Mouse (Mus musculus): ENCODE measurements around the gene Ece2. TPM values are rescaled to one million over a fixed set of nuclear protein-coding genes. Genes with fewer than 3 reads are reported as not detected.

The Ece2 gene
- 0.23 TPM for polyA plus RNA-seq (2014; fragmentation: Illumina TruSeq; extraction: RNeasy Lipid Tissue Mini Kit (QIAGEN cat#74804); ENCODE audit: insufficient read depth, low read depth, low replicate concordance)

DNA sequence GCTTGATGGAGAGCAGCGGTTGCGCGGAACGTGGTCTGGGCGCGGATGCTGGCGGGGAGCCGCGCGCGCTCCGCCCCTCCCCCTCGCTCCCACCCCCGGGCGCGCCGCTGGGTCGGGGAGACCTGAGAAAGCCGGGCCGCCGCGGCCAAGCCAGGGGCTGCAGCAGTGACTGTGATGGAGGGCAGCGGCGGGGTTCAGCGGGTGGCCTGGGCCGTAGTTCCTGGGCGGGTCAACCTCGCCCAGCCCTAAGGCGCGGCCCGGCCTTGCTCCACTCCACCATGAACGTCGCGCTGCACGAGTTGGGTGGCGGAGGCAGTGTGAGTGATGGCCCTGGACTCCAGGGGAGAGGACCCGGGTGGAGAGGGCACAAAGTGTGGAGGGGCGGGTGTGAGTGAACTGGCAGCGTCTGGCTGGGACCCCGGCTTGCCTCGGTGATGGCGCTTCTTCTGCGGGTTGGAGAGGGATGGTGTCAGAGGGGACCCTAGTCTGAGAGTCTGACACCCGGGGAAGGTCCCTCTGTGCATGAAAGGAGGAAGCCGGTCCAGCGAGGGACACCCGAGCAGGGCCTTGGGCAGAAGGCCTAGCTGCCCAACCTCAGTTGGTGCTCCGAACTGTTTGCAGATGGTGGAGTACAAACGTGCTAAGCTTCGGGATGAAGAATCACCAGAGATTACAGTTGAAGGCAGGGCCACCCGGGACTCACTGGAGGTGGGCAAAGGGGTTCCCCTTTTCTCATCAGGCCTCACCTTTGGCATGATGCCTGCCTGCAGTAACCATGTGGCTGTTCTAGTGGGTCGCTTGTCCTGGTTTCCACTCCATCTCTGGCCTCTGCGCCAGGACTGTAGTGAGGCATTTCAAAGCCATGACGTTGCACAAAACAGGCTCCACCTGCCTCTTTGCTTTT is at the start of gene Ece2:
Gene Ece2 (plus strand): TSS at position 98 of the 904 bp plus-strand sequence.

GRCm38 (mm10) chr16:20589366-20589938 is 40.2 kb upstream of the Ece2 start, which contains the start of gene Vwa5b2:
TSS of gene Vwa5b2 (plus strand) at chr16:20589471.

DNA sequence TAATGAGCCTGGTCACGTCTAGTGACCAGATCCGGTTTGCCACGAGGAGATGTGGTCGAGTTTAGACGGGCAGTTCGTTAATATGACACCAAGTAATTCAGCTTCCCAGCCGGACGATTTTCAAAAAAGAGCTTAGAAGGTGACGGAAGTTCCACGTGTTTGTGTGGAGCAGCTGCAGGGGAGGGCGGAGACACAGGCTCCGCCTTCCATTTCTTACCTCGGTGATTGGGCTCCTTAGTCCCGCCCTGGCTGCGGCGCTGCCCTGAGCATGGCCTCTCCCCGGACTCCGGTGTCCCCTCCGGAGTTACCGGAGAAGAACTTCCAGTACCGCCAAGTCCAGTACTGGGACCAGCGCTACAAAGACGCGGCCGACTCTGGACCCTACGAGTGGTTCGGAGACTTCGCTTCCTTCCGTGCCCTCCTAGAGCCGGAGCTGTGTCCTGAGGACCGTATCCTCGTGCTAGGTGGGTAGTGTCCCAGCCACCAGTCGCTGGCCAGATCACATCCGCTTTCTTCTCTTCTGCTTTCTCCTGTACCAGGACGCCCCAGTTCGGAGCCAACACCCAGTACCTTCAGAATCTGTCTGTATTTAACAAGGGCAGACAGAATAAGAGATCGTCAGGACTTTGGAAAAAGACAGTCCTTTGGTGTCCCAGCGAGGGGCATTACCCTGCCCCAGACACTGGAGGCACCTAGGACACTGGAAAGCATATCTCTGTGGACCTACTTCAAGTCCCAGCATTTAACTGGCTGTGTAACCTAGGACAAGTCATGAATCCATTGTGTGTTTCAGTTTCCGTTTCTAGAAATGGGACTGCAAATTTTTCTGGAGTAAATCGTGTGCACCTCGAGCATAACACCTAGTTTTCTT is 18.0 kb upstream of the Ece2 start, which contains the start of the genes Eef1akmt4, Gm49333 and Alg3:
Gene Eef1akmt4 (plus strand): TSS at position 237 of the 871 bp plus-strand sequence.
Gene Gm49333 (plus strand): TSS at position 254 of the 871 bp plus-strand sequence.
Gene Alg3 (minus strand): TSS at position 379 of the 871 bp plus-strand sequence.

GRCm38 (mm10) chr16:20621191-20621990 is 8.2 kb upstream of the Ece2 start, which contains the start of gene Camk2n2:
TSS of gene Camk2n2 (minus strand) at chr16:20621287.

DNA sequence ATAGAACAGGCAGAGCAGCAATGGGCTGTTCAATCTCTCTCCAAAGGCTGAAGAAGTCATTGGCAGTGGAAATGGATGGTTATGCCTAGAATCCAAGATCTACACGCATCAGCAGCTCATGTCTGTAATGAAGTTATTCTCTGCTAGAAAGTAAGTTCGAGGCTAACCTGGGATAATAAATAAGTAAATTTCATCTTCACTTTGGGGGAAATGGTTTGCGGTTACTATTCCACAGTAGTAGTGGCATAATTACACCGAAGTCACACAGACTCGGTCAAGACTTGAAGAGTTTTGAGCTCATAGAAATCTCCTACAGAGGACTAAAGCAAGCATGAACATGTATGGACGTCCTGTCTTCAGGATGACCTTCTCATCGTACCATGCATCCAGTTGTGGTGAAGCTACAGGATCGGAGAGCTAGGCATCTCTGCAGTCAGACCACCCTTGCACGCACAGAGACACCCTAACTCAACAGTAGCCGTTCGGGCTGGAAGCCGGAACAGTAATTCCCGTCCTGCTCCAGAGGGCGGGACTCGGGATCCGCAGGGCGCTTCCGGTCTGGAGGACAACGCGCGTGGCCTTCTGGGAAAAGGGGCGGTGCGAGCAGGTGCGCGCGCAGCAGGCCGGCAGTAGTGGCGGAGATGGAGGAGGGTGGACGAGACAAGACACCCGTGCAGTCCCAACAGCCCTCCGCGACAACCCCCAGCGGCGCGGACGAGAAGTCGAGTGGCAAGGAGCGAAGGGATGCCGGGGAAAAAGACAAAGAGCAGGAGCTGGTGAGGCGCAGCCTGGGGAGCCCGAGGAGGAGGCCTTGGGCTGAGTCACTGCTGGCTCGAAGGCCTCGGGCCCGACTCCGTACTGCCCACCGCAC is 21.7 kb downstream of the Ece2 start, which contains the start of gene Psmd2:
Gene Psmd2 (plus strand): TSS at position 577 of the 871 bp plus-strand sequence.

GRCm38 (mm10) chr16:20668013-20668412 is 38.4 kb downstream of the Ece2 start, which contains the start of gene Eif4g1:
TSS of gene Eif4g1 (plus strand) at chr16:20668313.

GRCm38 (mm10) chr16:20693111-20693701 is 63.6 kb downstream of the Ece2 start, which contains the start of gene Fam131a:
TSS of gene Fam131a (plus strand) at chr16:20693241.

Other genes with a start within 250 kb of the Ece2 start
- 26.6 TPM for gene Abcc5, start 203.4 kb upstream of the Ece2 start, polyA plus RNA-seq (2014; fragmentation: Illumina TruSeq; extraction: RNeasy Lipid Tissue Mini Kit (QIAGEN cat#74804); ENCODE audit: insufficient read depth, low read depth, low replicate concordance)
- gene Eif2b5, start 131.0 kb upstream of the Ece2 start, polyA plus RNA-seq (2014; fragmentation: Illumina TruSeq; extraction: RNeasy Lipid Tissue Mini Kit (QIAGEN cat#74804); ENCODE audit: insufficient read depth, low read depth, low replicate concordance) = 43.4 TPM
- 7.2 TPM for gene Dvl3, start 112.8 kb upstream of the Ece2 start, polyA plus RNA-seq (2014; fragmentation: Illumina TruSeq; extraction: RNeasy Lipid Tissue Mini Kit (QIAGEN cat#74804); ENCODE audit: insufficient read depth, low read depth, low replicate concordance)
- 172 TPM for gene Ap2m1, start 94.3 kb upstream of the Ece2 start, polyA plus RNA-seq (2014; fragmentation: Illumina TruSeq; extraction: RNeasy Lipid Tissue Mini Kit (QIAGEN cat#74804); ENCODE audit: insufficient read depth, low read depth, low replicate concordance)
- gene Abcf3, start 81.3 kb upstream of the Ece2 start, polyA plus RNA-seq (2014; fragmentation: Illumina TruSeq; extraction: RNeasy Lipid Tissue Mini Kit (QIAGEN cat#74804); ENCODE audit: insufficient read depth, low read depth, low replicate concordance) = 29.9 TPM
- gene Vwa5b2, start 40.4 kb upstream of the Ece2 start, polyA plus RNA-seq (2014; fragmentation: Illumina TruSeq; extraction: RNeasy Lipid Tissue Mini Kit (QIAGEN cat#74804); ENCODE audit: insufficient read depth, low read depth, low replicate concordance) = not detected
- gene Eef1akmt4, start 18.2 kb upstream of the Ece2 start, polyA plus RNA-seq (2014; fragmentation: Illumina TruSeq; extraction: RNeasy Lipid Tissue Mini Kit (QIAGEN cat#74804); ENCODE audit: insufficient read depth, low read depth, low replicate concordance) = 7.8 TPM
- not detected for gene Gm49333, start 18.2 kb upstream of the Ece2 start, polyA plus RNA-seq (2014; fragmentation: Illumina TruSeq; extraction: RNeasy Lipid Tissue Mini Kit (QIAGEN cat#74804); ENCODE audit: insufficient read depth, low read depth, low replicate concordance)
- 9.9 TPM for gene Alg3, start 18.1 kb upstream of the Ece2 start, polyA plus RNA-seq (2014; fragmentation: Illumina TruSeq; extraction: RNeasy Lipid Tissue Mini Kit (QIAGEN cat#74804); ENCODE audit: insufficient read depth, low read depth, low replicate concordance)
- gene Camk2n2, start 8.5 kb upstream of the Ece2 start, polyA plus RNA-seq (2014; fragmentation: Illumina TruSeq; extraction: RNeasy Lipid Tissue Mini Kit (QIAGEN cat#74804); ENCODE audit: insufficient read depth, low read depth, low replicate concordance) = 2.6 TPM
- gene Psmd2, start 21.8 kb downstream of the Ece2 start, polyA plus RNA-seq (2014; fragmentation: Illumina TruSeq; extraction: RNeasy Lipid Tissue Mini Kit (QIAGEN cat#74804); ENCODE audit: insufficient read depth, low read depth, low replicate concordance) = 87.1 TPM
- gene Eif4g1, start 38.5 kb downstream of the Ece2 start, polyA plus RNA-seq (2014; fragmentation: Illumina TruSeq; extraction: RNeasy Lipid Tissue Mini Kit (QIAGEN cat#74804); ENCODE audit: insufficient read depth, low read depth, low replicate concordance) = 71.2 TPM
- gene Fam131a, start 63.4 kb downstream of the Ece2 start, polyA plus RNA-seq (2014; fragmentation: Illumina TruSeq; extraction: RNeasy Lipid Tissue Mini Kit (QIAGEN cat#74804); ENCODE audit: insufficient read depth, low read depth, low replicate concordance) = 12.6 TPM
- gene Polr2h, start 87.8 kb downstream of the Ece2 start, polyA plus RNA-seq (2014; fragmentation: Illumina TruSeq; extraction: RNeasy Lipid Tissue Mini Kit (QIAGEN cat#74804); ENCODE audit: insufficient read depth, low read depth, low replicate concordance) = 25.3 TPM
- gene Clcn2, start 87.9 kb downstream of the Ece2 start, polyA plus RNA-seq (2014; fragmentation: Illumina TruSeq; extraction: RNeasy Lipid Tissue Mini Kit (QIAGEN cat#74804); ENCODE audit: insufficient read depth, low read depth, low replicate concordance) = 2.4 TPM
- 1.4 TPM for gene Chrd, start 103.3 kb downstream of the Ece2 start, polyA plus RNA-seq (2014; fragmentation: Illumina TruSeq; extraction: RNeasy Lipid Tissue Mini Kit (QIAGEN cat#74804); ENCODE audit: insufficient read depth, low read depth, low replicate concordance)
- gene Thpo, start 104.7 kb downstream of the Ece2 start, polyA plus RNA-seq (2014; fragmentation: Illumina TruSeq; extraction: RNeasy Lipid Tissue Mini Kit (QIAGEN cat#74804); ENCODE audit: insufficient read depth, low read depth, low replicate concordance) = 0.50 TPM

Data from lung, adult 10 weeks (tissue).